Mouse (Mus musculus) telencephalon, adult 2 months (tissue): ENCODE data around the gene Clcn3.
A peak's percentile ranks its signal among the peaks of the same experiment; 100 is the strongest.

ENCODE experiments used
- DNase-seq: peaks from one replicate; pipeline ENCODE4 v3.0.0-alpha.2; 2011; ENCODE audit warnings: low read depth, low spot score

Clcn3 gene

GRCm38 (mm10) chr8:60869761-60870160, 113.3 kb downstream of the Clcn3 start:
- DNase-seq = no peak

- DNase-seq = no peak
These were observed 114.7 kb downstream of the Clcn3 start for GRCm38 (mm10) chr8:60868236-60868965.

GRCm38 (mm10) chr8:60867468-60868115, 115.5 kb downstream of the Clcn3 start:
- peak; percentile 81 for DNase-seq

- peak; percentile 88 for DNase-seq
These were observed 117.5 kb downstream of the Clcn3 start for GRCm38 (mm10) chr8:60865504-60866114.

GRCm38 (mm10) chr8:60864875-60865274, 118.2 kb downstream of the Clcn3 start:
- DNase-seq = peak; percentile 6

- no peak for DNase-seq
These were observed 121.3 kb downstream of the Clcn3 start for GRCm38 (mm10) chr8:60861783-60862182.

- no peak for DNase-seq
These were observed 122.4 kb downstream of the Clcn3 start for GRCm38 (mm10) chr8:60860749-60861148.
